Mouse (Mus musculus) Muller cell, postnatal 12 days (primary cell): ENCODE measurements around the gene Golga3.

Experiments used
- DNase-seq: peaks from one replicate; pipeline ENCODE4 v3.0.0-alpha.2; 2015; ENCODE audit errors: inconsistent ontology term

Golga3 gene

GRCm38 (mm10) chr5:110231638-110232037, 55.1 kb downstream of the Golga3 start:
- DNase-seq, result peak; percentile 30

DNA sequence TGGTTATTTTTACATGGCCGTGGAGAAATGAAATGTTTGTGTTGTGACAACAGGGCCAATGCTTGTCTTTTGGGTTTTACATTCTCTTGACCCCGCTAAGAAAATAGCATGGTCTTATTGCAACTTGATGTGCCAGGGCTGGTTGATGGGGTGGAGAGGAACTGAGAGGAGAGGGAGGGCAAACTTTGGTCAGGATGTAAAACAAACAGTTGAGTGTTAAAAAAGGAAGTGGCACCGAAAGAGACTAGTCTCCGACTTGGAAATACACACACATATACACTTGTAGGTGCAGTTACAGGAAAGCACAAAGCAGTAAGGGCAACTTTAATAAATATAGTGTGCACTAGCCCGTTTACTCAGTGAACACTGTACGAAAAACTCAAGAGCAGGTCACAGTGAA, 55.8 kb downstream of the Golga3 start:
- no peak for DNase-seq

DNA sequence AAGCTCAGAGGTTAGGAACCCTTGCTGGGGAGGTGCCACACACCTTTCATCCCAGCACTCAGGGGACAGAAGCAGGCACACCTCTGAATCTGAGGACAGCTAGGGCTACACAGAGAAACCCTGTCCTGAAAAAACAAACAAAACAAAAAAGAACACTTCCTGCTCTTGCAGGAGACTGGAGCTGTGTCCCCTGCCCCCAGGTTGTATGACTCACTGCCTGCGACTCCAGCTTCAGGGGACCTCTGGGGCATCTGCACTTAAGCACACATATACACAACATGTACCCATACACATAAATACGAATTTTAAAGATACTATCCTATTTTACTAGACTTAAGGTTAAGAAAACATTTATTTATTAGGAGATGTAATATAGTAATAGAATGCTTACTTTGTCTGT, 67.6 kb downstream of the Golga3 start:
- no peak for DNase-seq

- no peak for DNase-seq
Measured at GRCm38 (mm10) chr5:110266941-110267340, 90.4 kb downstream of the Golga3 start.

GRCm38 (mm10) chr5:110269141-110270101, 92.9 kb downstream of the Golga3 start, which contains the start of gene Pgam5:
Gene Pgam5 (minus strand): TSS chr5:110269913.
- peak; percentile 93 for DNase-seq

DNA sequence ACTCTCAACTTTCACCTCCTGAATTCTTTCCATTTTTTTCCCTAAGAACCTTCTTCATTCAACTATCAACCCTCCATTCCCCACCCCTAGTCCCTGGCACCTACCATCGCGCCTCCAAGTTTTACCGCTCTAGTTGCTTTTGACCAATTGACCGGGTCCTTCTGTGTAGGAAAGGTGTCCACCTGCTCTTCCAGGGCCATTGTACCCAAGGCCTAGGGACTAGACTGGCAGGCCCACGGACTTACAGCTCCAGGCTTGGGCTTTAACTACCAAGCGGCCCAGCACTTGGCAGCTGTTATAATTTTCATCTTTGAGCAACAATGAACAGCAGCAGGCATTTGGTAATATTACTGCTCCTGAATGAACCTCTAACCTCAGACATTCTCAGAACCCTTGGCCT, 93.7 kb downstream of the Golga3 start:
- DNase-seq, result no peak

DNA sequence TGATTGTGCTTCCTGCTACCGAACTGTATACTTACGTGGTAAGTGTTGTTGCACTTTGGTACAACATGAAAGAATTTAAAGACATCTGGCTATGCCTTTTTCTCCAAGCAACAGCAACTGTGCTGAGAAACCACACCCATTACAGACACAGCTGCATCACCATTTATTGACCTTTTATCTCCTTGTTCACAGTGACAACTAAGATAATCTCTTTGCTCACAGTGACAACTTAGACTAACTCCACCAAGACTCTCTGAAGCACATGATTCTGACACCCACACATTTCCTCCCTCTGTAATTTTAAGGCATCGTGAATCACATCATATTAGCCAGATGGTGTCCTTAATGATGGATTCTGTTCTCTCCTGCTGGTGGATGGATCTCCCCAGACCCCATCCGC, 97.6 kb downstream of the Golga3 start:
- no peak for DNase-seq

DNA sequence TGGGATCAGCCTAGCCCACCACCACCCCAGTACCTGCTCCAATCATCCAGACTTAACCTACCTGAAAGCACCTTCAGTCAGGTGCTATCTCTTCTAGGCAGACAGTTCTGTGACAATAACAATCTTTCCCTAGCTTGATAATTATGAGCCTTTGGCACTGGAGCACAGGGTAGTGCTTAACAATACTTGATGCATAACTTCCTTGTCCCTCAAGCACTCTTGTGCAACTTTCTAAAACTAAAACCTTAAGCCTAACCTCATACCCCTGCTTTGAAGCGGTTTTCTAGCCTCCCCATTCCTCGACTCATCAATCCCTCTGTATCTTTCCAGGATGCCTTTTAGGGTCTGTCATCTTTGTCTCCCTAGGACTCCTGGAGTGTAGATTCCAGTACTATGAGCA, 98.3 kb downstream of the Golga3 start:
- peak; percentile 24 for DNase-seq
